Mouse (Mus musculus) CH12.LX (cell line): Measurements from ENCODE around the gene Ubtf. TPM values are rescaled to one million over a fixed set of nuclear protein-coding genes. Genes with fewer than 3 reads are reported as not detected.

Experiments used
- DNase-seq: peaks from one replicate; pipeline ENCODE4 v3.0.0-alpha.2; 2013; ENCODE audit errors: extremely low read depth
- H3K27ac ChIP-seq: 2 replicates; pipeline ENCODE4 v1.5.1; 2012; ENCODE audit warnings: low read depth, mild to moderate bottlenecking, control low read depth, moderate library complexity; ENCODE audit not compliant: insufficient read depth
- H3K27me3 ChIP-seq: replicated peaks from 2 replicates; pipeline ENCODE3; 2012; ENCODE audit warnings: inconsistent platforms
- H3K36me3 ChIP-seq, 2 experiments: replicated peaks in 1 of 2; 2 replicates each; pipeline versions ENCODE3 to v1.6.1; 2012; ENCODE audit warnings: inconsistent platforms in 1 of 2, low read length in 1 of 2, mild to moderate bottlenecking in 1 of 2, mixed read lengths in 1 of 2, moderate library complexity in 1 of 2; ENCODE audit not compliant: control insufficient read depth in 1 of 2, insufficient read depth in 1 of 2
- H3K4me1 ChIP-seq, 2 experiments: 2 replicates each; pipeline ENCODE4 v1.6.1; 2012; ENCODE audit warnings: inconsistent platforms in 1 of 2, moderate library complexity in 1 of 2; ENCODE audit not compliant: insufficient read depth in 2 of 2, control insufficient read depth in 1 of 2
- H3K4me2 ChIP-seq: 2 replicates; pipeline ENCODE4 v1.6.1; 2012; ENCODE audit warnings: low read depth, mild to moderate bottlenecking, control low read depth; ENCODE audit not compliant: poor library complexity, insufficient read depth, severe bottlenecking
- H3K4me3 ChIP-seq, 3 experiments: fragments of 150-350 bp in 1 of 3; sonication (generic) in 1 of 3; replicated peaks in 1 of 3; 2 replicates each; pipeline versions ENCODE3 to v1.5.1; 2011 to 2012; ENCODE audit warnings: low read depth in 2 of 3, low read length in 2 of 3, mild to moderate bottlenecking in 2 of 3, moderate library complexity in 2 of 3, control low read depth in 1 of 3, improper control_type of control experiment in 1 of 3, inconsistent platforms in 1 of 3, mixed read lengths in 1 of 3; ENCODE audit not compliant: poor library complexity in 1 of 3
- H3K79me2 ChIP-seq: replicated peaks from 2 replicates; pipeline ENCODE4 v1.6.1; 2012; ENCODE audit warnings: mild to moderate bottlenecking, moderate library complexity; ENCODE audit not compliant: control insufficient read depth, poor library complexity, insufficient read depth, severe bottlenecking; ENCODE audit errors: extremely low read depth
- H3K9ac ChIP-seq: 2 replicates; pipeline ENCODE4 v1.6.1; 2012; ENCODE audit warnings: low read depth, mild to moderate bottlenecking, control low read depth, moderate library complexity; ENCODE audit not compliant: insufficient read depth
- H3K9me3 ChIP-seq: replicated peaks from 2 replicates; pipeline ENCODE3; 2012; ENCODE audit warnings: low read length, inconsistent platforms, mixed read lengths
- BHLHE40 ChIP-seq: IDR thresholded peaks from 2 replicates; pipeline ENCODE4 v1.6.1; 2011; ENCODE audit warnings: mild to moderate bottlenecking, low read depth, low read length, improper control_type of control experiment
- CHD1 ChIP-seq: IDR thresholded peaks from 2 replicates; pipeline ENCODE4 v1.6.1; 2012; ENCODE audit warnings: low read depth, low read length, improper control_type of control experiment, inconsistent platforms
- CHD2 ChIP-seq: IDR thresholded peaks from 2 replicates; pipeline ENCODE4 v1.6.1; 2011; ENCODE audit warnings: low read length, improper control_type of control experiment
- CTCF ChIP-seq, 2 experiments: IDR thresholded peaks in 1 of 2; conservative IDR thresholded peaks in 1 of 2; 2 replicates each; pipeline ENCODE4 v1.5.1; 2011 to 2012; ENCODE audit warnings: low read depth in 2 of 2, low read length in 2 of 2, improper control_type of control experiment in 1 of 2, inconsistent platforms in 1 of 2, mild to moderate bottlenecking in 1 of 2, moderate library complexity in 1 of 2
- E2F4 ChIP-seq: IDR thresholded peaks from 2 replicates; pipeline ENCODE4 v1.6.1; 2011; ENCODE audit warnings: low read depth, low read length, improper control_type of control experiment; ENCODE audit not compliant: insufficient replicate concordance
- ELF1 ChIP-seq: IDR thresholded peaks from 2 replicates; pipeline ENCODE4 v1.6.1; 2014; ENCODE audit warnings: low read depth, mild to moderate bottlenecking, inconsistent platforms, low read length, improper control_type of control experiment
- ETS1 ChIP-seq: conservative IDR thresholded peaks from 2 replicates; pipeline ENCODE4 v1.6.1; 2012; ENCODE audit warnings: low read depth, mild to moderate bottlenecking, inconsistent platforms, low read length, improper control_type of control experiment, moderate library complexity
- GABPA ChIP-seq: IDR thresholded peaks from 2 replicates; pipeline ENCODE4 v1.6.1; 2012; ENCODE audit warnings: low read depth, low read length, improper control_type of control experiment, inconsistent platforms; ENCODE audit not compliant: insufficient replicate concordance
- HCFC1 ChIP-seq: IDR thresholded peaks from 2 replicates; pipeline ENCODE4 v1.6.1; 2012; ENCODE audit warnings: low read depth, mild to moderate bottlenecking, inconsistent platforms, low read length, improper control_type of control experiment
- JUN ChIP-seq: IDR thresholded peaks from 2 replicates; pipeline ENCODE4 v1.6.1; 2011; ENCODE audit warnings: low read depth, mild to moderate bottlenecking, low read length, improper control_type of control experiment, moderate library complexity; ENCODE audit not compliant: insufficient read depth
- KAT2A ChIP-seq: IDR thresholded peaks from 2 replicates; pipeline ENCODE4 v1.6.1; 2012; ENCODE audit warnings: low read length, improper control_type of control experiment, inconsistent platforms; ENCODE audit not compliant: insufficient replicate concordance
- MAFK ChIP-seq: IDR thresholded peaks from 2 replicates; pipeline ENCODE4 v1.6.1; 2011; ENCODE audit warnings: low read length, improper control_type of control experiment; ENCODE audit not compliant: insufficient replicate concordance
- MAX ChIP-seq: IDR thresholded peaks from 2 replicates; pipeline ENCODE4 v1.6.1; 2011; ENCODE audit warnings: low read length, improper control_type of control experiment
- MAZ ChIP-seq: IDR thresholded peaks from 2 replicates; pipeline ENCODE4 v1.6.1; 2012; ENCODE audit warnings: low read depth, mild to moderate bottlenecking, inconsistent platforms, low read length, improper control_type of control experiment, moderate library complexity
- MEF2A ChIP-seq: IDR thresholded peaks from 2 replicates; pipeline ENCODE4 v1.6.1; 2014; ENCODE audit warnings: low read depth, mild to moderate bottlenecking, inconsistent platforms, low read length, improper control_type of control experiment, borderline replicate concordance
- MXI1 ChIP-seq: IDR thresholded peaks from 2 replicates; pipeline ENCODE4 v1.6.1; 2011; ENCODE audit warnings: mild to moderate bottlenecking, low read depth, low read length, improper control_type of control experiment
- MYC ChIP-seq: IDR thresholded peaks from 2 replicates; pipeline ENCODE4 v1.6.1; 2011; ENCODE audit warnings: low read depth, mild to moderate bottlenecking, improper control_type of control experiment, low read length
- NRF1 ChIP-seq: IDR thresholded peaks from 2 replicates; pipeline ENCODE4 v1.6.1; 2014; ENCODE audit warnings: low read depth, mild to moderate bottlenecking, inconsistent platforms, low read length, improper control_type of control experiment, moderate library complexity
- PAX5 ChIP-seq: IDR thresholded peaks from 2 replicates; pipeline ENCODE4 v1.6.1; 2012; ENCODE audit warnings: low read length, inconsistent platforms, mixed read lengths
- POLR2AphosphoS2 ChIP-seq: IDR thresholded peaks from 2 replicates; pipeline ENCODE4 v1.6.1; 2011; ENCODE audit warnings: low read depth, low read length, improper control_type of control experiment
- SMC3 ChIP-seq: IDR thresholded peaks from 2 replicates; pipeline ENCODE4 v1.6.1; 2011; ENCODE audit warnings: low read depth, low read length, improper control_type of control experiment
- TBP ChIP-seq: conservative IDR thresholded peaks from 2 replicates; pipeline ENCODE4 v1.6.1; 2011; ENCODE audit warnings: low read depth, low read length, improper control_type of control experiment
- TCF12 ChIP-seq: IDR thresholded peaks from 2 replicates; pipeline ENCODE4 v1.6.1; 2014; ENCODE audit warnings: low read depth, mild to moderate bottlenecking, inconsistent platforms, low read length, improper control_type of control experiment
- UBTF ChIP-seq: IDR thresholded peaks from 2 replicates; pipeline ENCODE4 v1.6.1; 2012; ENCODE audit warnings: low read depth, mild to moderate bottlenecking, inconsistent platforms, low read length, improper control_type of control experiment, moderate library complexity
- ZKSCAN1 ChIP-seq: IDR thresholded peaks from 2 replicates; pipeline ENCODE4 v1.6.1; 2012; ENCODE audit warnings: low read depth, inconsistent platforms, low read length, improper control_type of control experiment, borderline replicate concordance
- dilution Hi-C: fragments of 300-500 bp; cut with MboI; formaldehyde crosslinking; loops from 2 replicates; pipeline ENCODE4 v1.14.3; 2020; ENCODE audit warnings: low sequenced_read_pairs; ENCODE audit not compliant: extremely low pct_unique_long_range_greater_than_20kb, extremely low pct_ligation_motif_present
- in situ Hi-C: fragments of 300-500 bp; cut with MboI; formaldehyde crosslinking; loops from 3 replicates; pipeline ENCODE4 v1.14.3; 2019; ENCODE audit warnings: low sequenced_read_pairs, low pct_ligation_motif_present, low pct_unique_long_range_greater_than_20kb, mixed read lengths
- polyA plus RNA-seq: library from polyadenylated mRNA; unstranded; fragments of >175 nt; gene quantifications from 2 replicates; pipeline ENCODE4 v1.2.1, GENCODE M21; 2012; ENCODE audit warnings: low read depth; ENCODE audit not compliant: insufficient read length
- total RNA-seq, 2 experiments: library from RNA; depleted of rRNA; stranded (reverse); fragments of 300-350 nt in 1 of 2; fragments of >200 nt in 1 of 2; gene quantifications; 2 replicates each; pipeline ENCODE4 v1.2.3; 2012 to 2014

Ubtf gene
- total and polyA plus RNA-seq, 3 experiments: 89.9 to 126 (median 124) TPM

GRCm38 (mm10) chr11:102317901-102318575 lies 1.5 kb downstream of the Ubtf start (continued):
- TF ChIP-seq JUN (no peak), TBP (no peak), TCF12 (no peak; the same call in 1 of the 2 replicates), NRF1 (no peak), ETS1 (no peak), MXI1 (peak; percentile 56), MAFK (no peak), CHD1 (no peak; the same call in 1 of the 2 replicates), GABPA (no peak), CHD2 (no peak), BHLHE40 (no peak), MAZ (0 out of 2 replicates have a peak, but pooled peaks have one; percentile 2), POLR2AphosphoS2 (no peak)
- TF ChIP-seq, all 38 proteins: peak for 8

- DNase-seq: peak; percentile 54
- dilution Hi-C loops: loop anchor here (25.0 kb wide), 1 partner anchor 95 kb away; the partner anchor contains the start of gene Slc25a39
- Histone ChIP-seq H3K27me3 (peaks cover 6% of the 10 kb centered on the region), H3K4me2 (peak overlapping the region; percentile 23; the same call in 1 of the 2 replicates)
- peak; percentile 99 for TF ChIP-seq UBTF
- TF ChIP-seq SMC3: no peak
- no peak for TF ChIP-seq KAT2A
- TF ChIP-seq ELF1: no peak
- no peak for TF ChIP-seq HCFC1
- TF ChIP-seq MAFK: no peak
- TF ChIP-seq MAX: no peak
- no peak for TF ChIP-seq ZKSCAN1
- no peak for TF ChIP-seq MAZ
- TF ChIP-seq POLR2AphosphoS2: no peak
- no peak for TF ChIP-seq MYC
- no peak for TF ChIP-seq PAX5
- TF ChIP-seq E2F4: no peak
- peak in 1 of 2 experiments; percentile 41; a peak in 2 of 4 replicates for TF ChIP-seq CTCF (conservative IDR thresholded peaks at IDR 0.05 in 1 of 2, IDR thresholded peaks at IDR 0.05 in 1 of 2; ENCODE audit: low read depth in 2 of 2, low read length in 2 of 2)
- no peak for TF ChIP-seq MEF2A
- TF ChIP-seq BHLHE40: no peak
- TF ChIP-seq, all 38 proteins: peak for 2
- H3K79me2 ChIP-seq: peaks cover 42% of the 10 kb centered on the region
- in situ Hi-C loops: no loop called here
- H3K27ac ChIP-seq: peak overlapping the region; percentile 95
- peak overlapping the region; percentile 93 for H3K9ac ChIP-seq
- no peaks in the 10 kb centered on the region for H3K9me3 ChIP-seq
- peaks cover 24 to 29% of the 10 kb centered on the region in 2 experiments for H3K36me3 ChIP-seq
- peaks cover 6 to 37% of the 10 kb centered on the region in 2 experiments for H3K4me1 ChIP-seq
- peak overlapping the region; percentile 73 to 81 (median 75) for H3K4me3 ChIP-seq
Measured at GRCm38 (mm10) chr11:102317298-102317900, 2.1 kb downstream of the Ubtf start.
